In genomic region chr9:51766175-51767062, GRCm38 (mm10) we compare ENCODE assay signal across 8 mouse cellular contexts. TPM values are rescaled to one million over a fixed set of nuclear protein-coding genes. Genes with fewer than 3 reads are reported as not detected.
DNase-seq lines count a peak whose midpoint lies in the region; ATAC-seq and TF ChIP-seq lines count a peak whose summit lies in the region.

No protein-coding gene starts in this region.

- peak overlapping the region in 1 of 3 experiments; percentile 71 for H3K4me3 ChIP-seq in CH12.LX (replicated peaks in 1 of 3; ENCODE audit: low read depth in 2 of 3, low read length in 2 of 3, poor library complexity in 1 of 3)
- peak overlapping the region; percentile 77 for H3K4me3 ChIP-seq in cortical plate, adult 2 months (ENCODE audit: insufficient read depth, low read length)
- peak overlapping the region; percentile 82 for H3K4me3 ChIP-seq in hindbrain, embryonic 13.5 days
- peak overlapping the region; percentile 77 for H3K4me3 ChIP-seq in limb, embryonic 14.5 days (replicated peaks; ENCODE audit: low read length)
- H3K4me3 ChIP-seq in neural tube, embryonic 12.5 days: peak overlapping the region; percentile 69

- H3K36me3 ChIP-seq in CH12.LX (replicated peaks in 1 of 2; ENCODE audit: control insufficient read depth in 1 of 2, insufficient read depth in 1 of 2, low read length in 1 of 2): no peaks in the 10 kb centered on the region
- H3K36me3 ChIP-seq in hindbrain, embryonic 13.5 days: no peaks in the 10 kb centered on the region
- no peaks in the 10 kb centered on the region for H3K36me3 ChIP-seq in limb, embryonic 14.5 days (ENCODE audit: control insufficient read depth, insufficient read depth, low read length)
- H3K36me3 ChIP-seq in neural tube, embryonic 12.5 days: no peaks in the 10 kb centered on the region

- H3K79me2 ChIP-seq in CH12.LX (replicated peaks; ENCODE audit: control insufficient read depth, extremely low read depth, insufficient read depth, poor library complexity, severe bottlenecking): no peaks in the 10 kb centered on the region

- peak overlapping the region; percentile 71 for H3K4me2 ChIP-seq in CH12.LX (ENCODE audit: insufficient read depth, low read depth, poor library complexity, severe bottlenecking)
- peak overlapping the region; percentile 78 for H3K4me2 ChIP-seq in hindbrain, embryonic 13.5 days
- H3K4me2 ChIP-seq in limb, embryonic 14.5 days (replicated peaks; ENCODE audit: low read depth, low read length, severe bottlenecking): peak overlapping the region; percentile 91
- H3K4me2 ChIP-seq in neural tube, embryonic 12.5 days (replicated peaks): peak overlapping the region; percentile 88

- no peak overlapping the region for H3K27ac ChIP-seq in CH12.LX (ENCODE audit: insufficient read depth, low read depth)
- H3K27ac ChIP-seq in cortical plate, adult 2 months (ENCODE audit: insufficient read depth, low read length): peak overlapping the region; percentile 93
- peak overlapping the region; percentile 92 for H3K27ac ChIP-seq in hindbrain, embryonic 13.5 days
- no peak overlapping the region for H3K27ac ChIP-seq in limb, embryonic 14.5 days (replicated peaks; ENCODE audit: low read depth, low read length)
- H3K27ac ChIP-seq in neural tube, embryonic 12.5 days: no peak overlapping the region

- no peak for TF ChIP-seq RAD21 in CH12.LX (IDR thresholded peaks at IDR 0.05; ENCODE audit: low read depth, low read length)

- peak; percentile 14; the same call in 1 of the 2 replicates for ATAC-seq in hindbrain, embryonic 13.5 days (ENCODE audit: low FRiP score)
- no peak for ATAC-seq in limb, embryonic 14.5 days (ENCODE audit: low FRiP score, low read depth)
- peak; percentile 68 for ATAC-seq in neural tube, embryonic 12.5 days (ENCODE audit: low FRiP score, low read depth)

- TF ChIP-seq EP300 in CH12.LX (IDR thresholded peaks at IDR 0.05; ENCODE audit: low read length): no peak

- no peaks in the 10 kb centered on the region for H3K9me3 ChIP-seq in CH12.LX (replicated peaks; ENCODE audit: low read length)
- H3K9me3 ChIP-seq in hindbrain, embryonic 13.5 days: no peaks in the 10 kb centered on the region
- no peaks in the 10 kb centered on the region for H3K9me3 ChIP-seq in limb, embryonic 14.5 days (ENCODE audit: control insufficient read depth, low read length)
- no peaks in the 10 kb centered on the region for H3K9me3 ChIP-seq in neural tube, embryonic 12.5 days

- in situ Hi-C loops in CH12.LX (cut with MboI; ENCODE audit: low pct_ligation_motif_present, low pct_unique_long_range_greater_than_20kb, low sequenced_read_pairs): loop anchor here (25.0 kb wide), 2 partner anchors 429 to 604 kb away; partner anchors contain the start of genes 1810046K07Rik and Gm32742

- WGBS in hindbrain, embryonic 13.5 days: 0% methylated on average over 27 of the region's 29 CpGs
- WGBS in limb, embryonic 14.5 days: 1% methylated on average over 22 of the region's 29 CpGs
- WGBS in neural tube, embryonic 12.5 days: under 1% methylated on average over 29 of the region's 29 CpGs

- dilution Hi-C loops in CH12.LX (cut with MboI; ENCODE audit: extremely low pct_ligation_motif_present, extremely low pct_unique_long_range_greater_than_20kb, low sequenced_read_pairs): no loop called here

- H3K9ac ChIP-seq in CH12.LX (ENCODE audit: insufficient read depth, low read depth): no peak overlapping the region
- peak overlapping the region; percentile 91 for H3K9ac ChIP-seq in hindbrain, embryonic 13.5 days
- H3K9ac ChIP-seq in limb, embryonic 14.5 days (ENCODE audit: low read depth, low read length, severe bottlenecking): peak overlapping the region; percentile 68
- H3K9ac ChIP-seq in neural tube, embryonic 12.5 days: peak overlapping the region; percentile 77

- peaks cover 18% of the 10 kb centered on the region for H3K27me3 ChIP-seq in CH12.LX (replicated peaks)
- H3K27me3 ChIP-seq in hindbrain, embryonic 13.5 days: peaks cover 18% of the 10 kb centered on the region
- peaks cover 20% of the 10 kb centered on the region; the same call in 1 of the 2 replicates for H3K27me3 ChIP-seq in limb, embryonic 14.5 days (ENCODE audit: control insufficient read depth, insufficient read depth, low read length)
- H3K27me3 ChIP-seq in neural tube, embryonic 12.5 days (replicated peaks): 0 out of 2 replicates have a peak, but pooled peaks cover 10% of the 10 kb centered on the region

- TF ChIP-seq POLR2A in CH12.LX (IDR thresholded peaks at IDR 0.05; ENCODE audit: low read depth, low read length): no peak
- peak; percentile 10; the same call in 1 of the 2 replicates for TF ChIP-seq POLR2A in cortical plate, adult 2 months (IDR thresholded peaks at IDR 0.05; ENCODE audit: extremely low read depth, insufficient read depth, low read length)
- TF ChIP-seq POLR2A in limb, embryonic 14.5 days (IDR thresholded peaks at IDR 0.05; ENCODE audit: borderline replicate concordance, extremely low read depth, insufficient read depth, insufficient read length): no peak

- TF ChIP-seq CTCF in CH12.LX (conservative IDR thresholded peaks at IDR 0.05 in 1 of 2, IDR thresholded peaks at IDR 0.05 in 1 of 2; ENCODE audit: low read depth in 2 of 2, low read length in 2 of 2): no peak
- no peak for TF ChIP-seq CTCF in cortical plate, adult 2 months (IDR thresholded peaks at IDR 0.05; ENCODE audit: extremely low read depth, insufficient read depth, low read length)

- peaks cover 0 to 11% of the 10 kb centered on the region in 2 experiments; a peak in 2 of 4 replicates for H3K4me1 ChIP-seq in CH12.LX (ENCODE audit: control insufficient read depth in 1 of 2, insufficient read depth in 2 of 2)
- peaks cover 2% of the 10 kb centered on the region; the same call in 1 of the 2 replicates for H3K4me1 ChIP-seq in cortical plate, adult 2 months (ENCODE audit: control insufficient read depth, insufficient read depth, low read length)
- peaks cover 33% of the 10 kb centered on the region for H3K4me1 ChIP-seq in hindbrain, embryonic 13.5 days (replicated peaks)
- H3K4me1 ChIP-seq in limb, embryonic 14.5 days (ENCODE audit: control insufficient read depth, insufficient read depth, low read length): 0 out of 2 replicates have a peak, but pooled peaks cover under 1% of the 10 kb centered on the region
- H3K4me1 ChIP-seq in neural tube, embryonic 12.5 days: peaks cover 11% of the 10 kb centered on the region; the same call in 1 of the 2 replicates

- peak; percentile 11 to 77 for DNase-seq in adrenal gland, adult (ENCODE audit: inconsistent age in 2 of 2, low spot score in 1 of 2)
- no peak for DNase-seq in adrenal gland, adult 18-20 months (ENCODE audit: low spot score in 2 of 2)
- no peak for DNase-seq in CH12.LX (ENCODE audit: extremely low read depth)
- peak; percentile 51 for DNase-seq in limb, embryonic 14.5 days (ENCODE audit: low spot score)
- DNase-seq in B cell, adult 2 months: no peak

TF ChIP-seq in CH12.LX, 34 proteins besides CTCF, POLR2A, EP300 and RAD21:
- TF ChIP-seq MXI1 (IDR thresholded peaks at IDR 0.05; ENCODE audit: low read depth, low read length) (no peak), NRF1 (IDR thresholded peaks at IDR 0.05; ENCODE audit: low read depth, low read length) (peak; percentile 74)

RNA-seq across cellular contexts. Expression of gene Arhgap20, which starts 1.3 kb away (rescaled TPM):
- 1 to 10 TPM; 1.1 to 3.5 TPM for total RNA-seq in adrenal gland, adult 18-20 months (2021)
- 0.50 and 0.93 TPM in 2 replicates for total RNA-seq in CH12.LX (2012; rRNA removed)
- 0.54 and 0.65 TPM in 2 replicates for total RNA-seq in CH12.LX (2014; rRNA removed)
- 0.60 TPM in 2 replicates for polyA plus RNA-seq in CH12.LX (2012; ENCODE audit: insufficient read length, low read depth)
- polyA plus RNA-seq in cortical plate, adult 2 months (2012; rRNA removed): 23.3 and 24.8 TPM in 2 replicates
- polyA plus RNA-seq in hindbrain, embryonic 13.5 days (2015; fragmentation: Nextera tagmentation; extraction: Ambion mirVana): 18.1 and 20.3 TPM in 2 replicates
- 5.8 and 6.0 TPM in 2 replicates for polyA plus RNA-seq in limb, embryonic 14.5 days (2012; rRNA removed)
- 10.9 and 13.6 TPM in 2 replicates for polyA plus RNA-seq in limb, embryonic 14.5 days (2014; fragmentation: Nextera tagmentation; extraction: Ambion mirVana)
- 18.7 and 19.0 TPM in 2 replicates for polyA plus RNA-seq in neural tube, embryonic 12.5 days (2016; fragmentation: Nextera tagmentation; extraction: Ambion mirVana)

Comparison
In these comparisons a context has a peak if more than half of its experiments do, and no peak if none do; other contexts are left out.
1. DNase-seq: peak in adrenal gland, adult (2 of 2) and limb, embryonic 14.5 days (single experiment); none in adrenal gland, adult 18-20 months (0 of 2), CH12.LX (single experiment) and B cell, adult 2 months (0 of 2).
2. H3K27ac ChIP-seq: peak in cortical plate, adult 2 months (single experiment) and hindbrain, embryonic 13.5 days (single experiment); none in CH12.LX (single experiment), limb, embryonic 14.5 days (single experiment) and neural tube, embryonic 12.5 days (single experiment).
3. Peak in every context shown above with its lines, with median percentiles within 50 percentile points of each other: H3K4me2 ChIP-seq.